Mouse (Mus musculus) brain, adult 2 months (tissue): ENCODE measurements around the gene Coro2b.
A peak's percentile ranks its signal among the peaks of the same experiment; 100 is the strongest.

ENCODE experiments used
- DNase-seq: peaks from one replicate; pipeline ENCODE4 v3.0.0; 2011; ENCODE audit warnings: low read depth, low spot score

Coro2b gene

DNA sequence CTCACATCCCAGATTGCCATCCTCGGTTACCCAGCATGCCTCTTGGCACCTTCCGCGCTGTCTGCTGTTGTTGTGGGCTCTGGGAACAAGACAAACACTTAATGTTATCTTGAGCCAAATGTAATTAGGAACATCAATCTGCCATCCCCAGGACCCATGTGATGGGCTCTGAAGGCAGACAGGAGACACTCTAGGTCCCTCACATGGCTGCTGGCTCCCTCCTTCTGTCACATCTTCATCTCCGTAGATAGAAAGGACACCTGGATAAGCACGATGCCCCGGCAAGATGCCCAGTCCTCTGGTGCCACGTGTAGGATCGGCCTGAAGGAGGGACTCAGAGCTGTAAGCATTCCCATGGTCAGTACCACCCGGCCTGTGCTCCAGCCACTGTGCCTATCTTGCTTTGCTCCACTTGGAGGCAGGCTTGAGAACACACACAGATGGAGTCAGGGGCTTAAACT, 2.4 kb upstream of the Coro2b start:
- no peak for DNase-seq

GRCm38 (mm10) chr9:62537941-62538340, 1.1 kb upstream of the Coro2b start:
- no peak for DNase-seq

DNA sequence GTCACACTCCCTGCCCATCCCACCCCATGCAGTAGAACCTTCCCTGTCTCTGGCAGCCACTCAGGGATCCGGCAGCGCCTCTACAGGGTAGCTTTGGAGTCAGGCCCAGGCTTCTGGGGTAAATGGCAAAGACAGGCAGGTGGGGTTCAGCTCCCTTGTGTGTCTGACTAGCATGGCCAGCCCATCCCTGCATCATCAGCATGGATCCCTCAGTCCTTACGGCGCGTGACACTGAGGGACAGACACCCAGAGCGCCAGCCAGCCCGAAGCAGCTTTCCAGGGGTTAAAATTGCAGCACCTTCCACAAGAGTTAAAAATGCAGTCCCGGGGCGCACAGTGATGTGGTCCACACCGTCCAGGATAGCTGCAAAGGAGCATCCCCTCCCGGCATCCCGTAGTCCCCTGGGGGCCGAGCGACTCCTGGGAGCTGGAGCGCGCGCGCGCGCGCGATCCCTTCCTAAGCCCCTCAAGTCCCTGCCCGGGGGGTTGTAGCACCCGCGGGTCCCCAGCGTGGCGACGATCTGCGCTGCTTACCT, 657 bp downstream of the Coro2b start:
- DNase-seq: peak; percentile 90

DNA sequence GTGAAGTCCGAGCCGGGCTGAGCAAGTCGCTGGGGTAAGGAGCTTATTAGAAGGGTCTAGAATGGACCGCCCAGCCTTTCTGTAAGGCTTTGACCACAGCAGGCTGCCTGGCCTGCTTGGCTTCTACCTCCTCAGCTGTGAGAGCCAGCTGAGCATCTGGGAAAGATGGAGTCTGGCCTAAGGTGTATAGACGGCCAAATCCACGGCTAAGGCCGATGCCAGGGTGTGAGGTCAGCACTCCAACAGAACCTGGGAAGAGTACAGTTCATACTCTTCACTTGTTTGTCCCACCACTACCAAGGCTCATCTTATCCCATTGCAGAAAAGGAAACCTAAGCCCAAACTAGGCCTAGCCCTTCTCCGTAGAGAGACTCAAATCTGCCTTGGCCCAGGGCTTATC, 1.3 kb downstream of the Coro2b start:
- peak; percentile 78 for DNase-seq

DNA sequence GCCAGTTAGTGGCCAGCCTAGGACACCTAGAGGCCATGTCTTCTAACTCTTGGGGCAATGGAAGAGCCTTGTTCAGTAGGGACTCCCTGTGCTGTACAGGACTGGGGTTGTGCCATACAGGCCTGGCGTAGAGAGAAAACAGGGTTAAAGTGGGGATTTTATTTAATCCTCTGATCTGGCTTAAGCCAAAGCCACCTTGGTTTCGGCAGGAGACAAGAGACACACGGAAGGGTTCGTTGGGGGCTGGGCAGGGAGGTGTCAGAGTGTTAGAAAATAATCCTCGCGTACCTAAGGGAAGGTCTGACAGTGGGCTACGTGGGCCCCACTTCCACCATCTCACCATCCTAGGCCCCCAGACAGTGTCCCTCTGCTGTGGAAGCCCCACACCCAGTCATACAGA, 2.2 kb downstream of the Coro2b start:
- no peak for DNase-seq

DNA sequence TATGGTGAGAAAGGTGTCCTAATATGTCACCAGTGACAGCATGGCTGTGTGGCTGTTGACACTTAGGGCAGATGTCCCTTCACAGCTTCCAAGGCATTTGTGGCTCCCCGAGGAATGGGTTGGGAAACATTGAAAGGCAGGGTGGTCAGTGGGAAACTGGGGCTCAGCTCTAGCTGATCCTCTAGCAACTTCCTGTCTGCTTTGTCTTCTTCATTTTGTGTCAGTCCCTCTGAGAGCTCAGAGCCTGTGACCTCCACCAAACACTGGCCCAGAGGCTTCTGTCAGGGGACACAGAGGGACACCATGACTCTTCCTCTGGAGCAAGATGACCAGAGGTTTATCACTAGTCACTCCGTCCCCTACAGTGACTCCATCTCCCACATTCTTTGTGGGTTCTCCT, 2.7 kb downstream of the Coro2b start:
- DNase-seq: no peak

- DNase-seq: no peak
Measured at GRCm38 (mm10) chr9:62532876-62533275, 4.0 kb downstream of the Coro2b start.

DNA sequence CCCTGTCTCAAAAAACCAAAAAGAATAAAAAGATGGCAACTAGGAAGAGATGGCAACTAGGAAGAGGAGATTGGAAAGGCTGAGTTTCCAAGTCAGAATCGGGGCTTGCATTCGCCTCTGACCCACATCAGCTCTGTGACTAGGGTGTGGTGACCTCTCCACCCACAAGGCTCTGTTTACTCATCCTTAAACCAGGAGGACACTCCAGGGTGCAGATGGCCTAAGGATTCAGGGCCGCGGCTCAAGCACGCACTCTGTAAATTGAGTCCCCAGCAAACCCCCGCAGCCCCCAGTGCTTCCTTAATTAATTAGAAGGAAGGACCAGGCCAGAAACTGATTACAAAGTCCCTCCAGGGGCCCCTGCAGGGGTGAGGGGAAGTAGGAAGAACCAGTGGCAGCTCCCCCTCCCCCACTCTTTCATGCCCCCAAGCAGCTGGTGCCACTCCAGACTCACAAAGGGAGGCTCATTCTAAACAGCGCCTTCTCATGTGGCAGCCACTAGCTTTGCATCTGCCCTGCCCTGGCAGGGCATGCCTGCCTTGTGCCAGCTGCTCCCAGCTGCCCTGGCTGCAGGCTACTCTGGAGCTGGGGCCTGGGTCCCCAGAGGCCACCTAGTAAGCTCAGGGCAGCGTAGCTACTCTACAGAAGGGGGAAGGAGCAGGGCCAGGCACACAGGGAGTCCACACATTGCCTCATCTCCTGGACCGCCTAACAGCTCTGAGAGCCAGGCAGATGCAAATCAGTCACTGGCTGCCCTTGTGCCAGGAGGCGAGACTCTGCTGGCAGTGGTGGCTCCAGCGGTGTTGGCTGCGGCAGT, 5.2 kb downstream of the Coro2b start:
- peak; percentile 91 for DNase-seq

- DNase-seq: peak; percentile 89
Measured at GRCm38 (mm10) chr9:62528527-62528926, 8.3 kb downstream of the Coro2b start.

- DNase-seq: no peak
Measured at GRCm38 (mm10) chr9:62526858-62527257, 10.0 kb downstream of the Coro2b start.

- DNase-seq: peak; percentile 88
Measured at GRCm38 (mm10) chr9:62526451-62526850, 10.4 kb downstream of the Coro2b start.

- DNase-seq: no peak
Measured at GRCm38 (mm10) chr9:62524761-62525308, 12.0 kb downstream of the Coro2b start.

DNA sequence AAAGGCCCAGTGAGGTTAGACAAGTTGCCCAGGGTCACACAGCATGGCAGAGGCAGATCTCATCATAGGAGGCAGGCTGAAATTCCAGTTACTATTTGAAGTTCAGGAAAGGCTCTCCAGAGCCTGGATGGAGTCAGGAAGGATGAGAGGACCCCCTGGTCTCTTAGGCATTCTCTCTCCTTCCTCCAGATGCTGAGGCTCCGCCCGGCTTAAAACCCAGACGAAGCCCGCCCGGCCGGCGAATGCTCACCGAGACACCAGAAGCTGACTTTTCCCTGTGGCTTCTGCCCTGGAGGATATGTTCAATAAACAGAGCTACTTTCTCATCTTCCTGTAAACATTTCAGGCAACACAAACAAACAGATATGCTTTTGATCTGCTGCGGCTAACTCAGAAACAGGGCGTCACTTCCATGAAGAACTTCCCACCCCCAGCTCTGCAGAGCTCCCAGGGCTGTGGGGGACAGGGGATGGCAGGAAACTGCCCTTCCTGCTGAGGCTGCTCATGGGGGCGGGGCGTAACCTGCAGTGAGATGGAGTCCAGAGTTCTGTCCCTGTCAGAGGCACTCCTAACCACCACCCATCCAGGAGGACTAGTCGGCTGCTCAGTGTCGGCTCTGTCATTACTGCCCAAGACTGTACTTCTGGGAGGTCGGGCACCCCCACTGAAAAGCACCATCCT, 13.9 kb downstream of the Coro2b start:
- DNase-seq: no peak

- DNase-seq: no peak
Measured at GRCm38 (mm10) chr9:62522211-62522610, 14.6 kb downstream of the Coro2b start.

GRCm38 (mm10) chr9:62521541-62521940, 15.3 kb downstream of the Coro2b start:
- no peak for DNase-seq

DNA sequence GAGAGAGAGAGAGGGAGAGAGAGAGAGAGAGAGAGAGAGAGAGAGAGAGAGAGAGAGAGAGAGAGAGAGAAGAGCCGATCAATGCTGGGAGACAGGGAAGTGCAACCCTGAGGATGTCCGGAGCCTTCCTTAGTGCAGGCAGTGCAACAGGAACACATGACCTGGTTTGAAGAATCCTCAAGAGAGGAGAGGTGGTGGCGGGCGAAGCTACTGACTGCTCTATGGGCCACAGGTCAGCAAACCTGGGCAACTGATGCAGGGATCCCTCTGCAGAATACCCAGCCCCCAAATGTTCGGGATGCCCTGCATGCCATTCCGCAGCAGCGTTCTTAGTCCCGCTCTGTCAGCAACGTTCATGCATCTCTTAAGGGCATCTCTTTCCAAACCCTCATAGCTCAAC, 15.9 kb downstream of the Coro2b start:
- no peak for DNase-seq

DNA sequence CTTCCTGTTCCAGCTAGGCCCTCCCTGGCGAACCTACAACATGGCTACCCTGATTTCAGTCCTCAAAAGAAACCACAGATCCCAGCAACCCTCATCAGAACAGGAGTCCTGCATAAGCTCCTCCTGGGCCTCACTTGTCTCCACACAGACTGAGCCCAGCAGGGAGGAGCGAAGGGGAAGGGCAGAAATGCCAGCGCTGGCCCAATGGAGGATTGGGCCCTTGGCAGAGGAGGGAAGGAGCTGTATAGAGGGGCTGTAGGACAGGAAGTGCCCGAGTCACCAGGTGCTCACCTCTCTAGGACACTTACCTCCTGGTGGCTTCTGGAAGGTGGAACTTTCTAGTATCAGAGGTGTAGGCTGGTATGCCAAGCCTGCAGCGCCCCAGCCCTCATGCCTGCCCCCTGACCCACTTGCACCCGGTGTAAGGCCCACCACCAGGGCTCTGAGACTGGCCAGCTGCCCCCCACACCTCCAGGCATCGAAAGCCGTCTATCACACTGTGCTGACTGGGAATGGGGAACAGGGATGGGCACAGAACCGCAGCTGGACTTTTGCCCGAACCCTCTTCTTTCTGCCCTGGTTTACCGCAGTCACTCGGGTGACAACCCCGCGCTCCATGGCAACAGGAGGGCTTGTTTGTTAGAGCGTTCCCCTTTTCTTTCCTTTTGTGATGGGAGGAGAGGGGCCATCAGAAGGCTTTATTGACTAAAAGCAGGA, 16.9 kb downstream of the Coro2b start:
- no peak for DNase-seq

DNA sequence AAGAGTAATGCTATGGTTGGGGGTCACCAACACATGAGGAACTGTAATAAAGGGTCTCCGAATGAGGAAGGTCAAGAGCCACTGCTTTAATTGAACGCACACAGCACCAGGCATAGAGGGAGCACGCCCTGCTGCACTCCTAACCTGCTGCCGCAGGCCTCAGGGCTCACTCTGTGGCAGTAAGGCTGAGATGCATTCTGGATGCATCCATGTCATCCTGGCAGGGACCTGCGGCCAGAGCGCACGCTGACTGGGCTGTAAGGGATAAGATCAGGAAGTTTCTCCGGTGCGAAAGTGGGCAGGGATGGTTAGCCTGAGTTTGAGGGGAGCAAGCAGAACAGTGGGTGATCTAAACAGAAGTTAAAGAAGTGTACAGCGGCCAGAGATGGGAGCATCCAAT, 17.5 kb downstream of the Coro2b start:
- DNase-seq: no peak

DNA sequence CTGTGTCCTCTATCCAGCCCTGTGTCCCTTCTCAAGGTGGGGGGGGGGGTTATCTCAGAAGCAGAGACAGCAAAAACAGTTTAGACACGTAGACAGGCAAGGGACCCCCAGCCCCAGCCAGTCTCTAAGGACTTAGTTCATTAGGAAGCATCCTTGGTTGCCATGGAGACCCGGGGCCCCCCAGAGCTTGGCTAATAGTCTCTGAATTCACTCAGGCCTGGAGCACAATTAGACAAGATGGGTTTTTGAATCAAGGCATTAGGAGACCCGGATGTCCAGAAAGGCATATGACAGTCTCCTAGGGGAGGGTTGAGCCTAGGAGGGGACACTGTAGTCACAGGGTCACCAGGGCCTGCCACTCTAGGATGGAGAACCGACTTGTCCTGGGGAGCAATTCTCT, 18.3 kb downstream of the Coro2b start:
- no peak for DNase-seq

DNA sequence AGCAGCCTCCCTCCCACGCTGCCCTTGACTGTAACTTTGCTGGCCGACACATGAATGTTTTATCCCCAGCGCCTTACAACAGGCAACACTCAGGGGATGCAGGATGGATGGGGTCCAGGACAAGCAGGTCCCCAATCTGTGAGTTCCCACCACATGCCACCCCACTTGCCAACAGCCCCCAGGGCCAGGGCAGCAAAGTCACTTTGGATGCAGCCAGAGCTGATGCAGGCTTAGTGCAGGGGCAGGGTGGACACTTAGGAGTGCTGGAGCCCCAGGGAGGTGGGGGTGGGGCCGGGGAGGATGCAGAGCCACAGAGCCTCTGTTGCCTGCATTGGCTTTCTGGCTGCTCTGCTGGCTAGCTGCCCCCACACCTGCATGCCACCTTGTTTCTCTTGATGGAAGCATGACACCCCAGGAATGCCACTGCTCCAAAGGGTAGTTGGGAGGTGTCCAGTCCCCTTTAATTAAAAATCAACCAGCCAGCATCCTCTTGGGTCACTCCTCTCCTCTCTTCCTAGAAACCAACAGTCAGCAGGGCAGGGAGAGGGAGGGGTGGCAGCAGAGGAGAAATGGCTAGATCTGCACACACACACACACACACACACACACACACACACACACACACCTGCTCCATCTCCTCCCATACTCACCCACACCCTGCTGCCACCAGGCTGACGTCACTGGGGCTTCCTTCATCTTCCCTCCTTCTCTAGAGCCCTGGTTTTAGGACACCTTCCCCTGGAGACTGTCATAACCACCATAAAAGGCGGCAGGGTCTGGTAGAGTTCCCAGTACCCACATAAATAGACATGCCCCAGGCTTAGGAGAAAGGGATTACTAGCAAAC, 19.5 kb downstream of the Coro2b start:
- peak; percentile 88 for DNase-seq

DNA sequence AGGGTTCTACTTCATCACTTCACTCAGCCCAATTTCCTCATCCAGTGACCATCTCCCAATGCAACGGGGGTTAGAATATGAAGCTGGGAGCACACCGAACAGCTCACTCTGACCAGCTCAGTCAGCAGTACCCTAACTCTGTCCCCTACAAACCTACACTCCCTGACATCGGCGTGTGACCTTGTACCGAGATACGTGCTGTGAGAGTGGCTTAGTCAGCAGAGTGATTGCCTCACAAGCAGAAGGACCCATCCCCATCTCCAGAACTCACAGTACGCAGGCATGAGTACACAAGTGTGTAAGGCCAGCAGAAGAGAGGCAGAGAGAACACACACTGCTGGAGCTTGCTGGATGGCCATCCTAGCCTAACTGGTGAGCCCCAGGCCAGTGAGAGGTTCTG, 21.7 kb downstream of the Coro2b start:
- no peak for DNase-seq
